Mouse (Mus musculus) limb, embryonic 13.5 days (tissue): ENCODE measurements at regions not wholly inside any gene's neighbourhood (a gene's known extent, or its start where the extent isn't known, plus 50 kb on each side); places are given as distances from the start of the nearest gene placed in this dataset.

Source experiments
- ATAC-seq: fragments of 200-750 bp; cut with Nextera tagmentation; 2 replicates; pipeline ENCODE4 v1.8.0; 2017; ENCODE audit warnings: low read depth, moderate number of reproducible peaks, moderate TSS enrichment; ENCODE audit not compliant: low FRiP score
- H3K27ac ChIP-seq: fragments of 300-500 bp; sonication (generic); 2 replicates; pipeline ENCODE4 v1.5.1; 2015; ENCODE audit warnings: inconsistent platforms, mild to moderate bottlenecking, moderate library complexity
- H3K27me3 ChIP-seq: fragments of 300-500 bp; sonication (generic); 2 replicates; pipeline ENCODE4 v1.6.1; 2015; ENCODE audit warnings: mild to moderate bottlenecking, inconsistent platforms
- H3K36me3 ChIP-seq: fragments of 300-500 bp; sonication (generic); 2 replicates; pipeline ENCODE4 v1.6.1; 2015; ENCODE audit warnings: inconsistent platforms, mild to moderate bottlenecking, moderate library complexity
- H3K4me1 ChIP-seq: fragments of 300-500 bp; sonication (generic); 2 replicates; pipeline ENCODE4 v1.6.1; 2015; ENCODE audit warnings: inconsistent platforms
- H3K4me2 ChIP-seq: fragments of 300-500 bp; sonication (generic); replicated peaks from 2 replicates; pipeline ENCODE4 v1.6.1; 2015; ENCODE audit warnings: inconsistent platforms, mild to moderate bottlenecking, moderate library complexity
- H3K4me3 ChIP-seq: fragments of 300-500 bp; sonication (generic); 2 replicates; pipeline ENCODE4 v1.5.1; 2015; ENCODE audit warnings: moderate library complexity, mild to moderate bottlenecking, inconsistent platforms
- H3K9ac ChIP-seq: fragments of 300-500 bp; sonication (generic); 2 replicates; pipeline ENCODE4 v1.6.1; 2015; ENCODE audit warnings: mild to moderate bottlenecking, inconsistent platforms
- H3K9me3 ChIP-seq: fragments of 300-500 bp; sonication (generic); 2 replicates; pipeline ENCODE4 v1.6.1; 2016; ENCODE audit warnings: inconsistent platforms
- WGBS: fragments of 180-500 bp; shearing (Covaris S2); methylation state at CpG from one replicate; pipeline ENCODE4 v1.1.7; 2015; 5-methylcytosine and 5-hydroxymethylcytosine counted together

GRCm38 (mm10) chr15:97519919-97520345 lies 185.7 kb downstream of the Rpap3 start:
- Histone ChIP-seq H3K9ac (no peak overlapping the region), H3K27me3 (no peaks in the 10 kb centered on the region), H3K4me3 (no peak overlapping the region), H3K36me3 (no peaks in the 10 kb centered on the region), H3K4me2 (no peak overlapping the region), H3K4me1 (no peaks in the 10 kb centered on the region), H3K9me3 (no peaks in the 10 kb centered on the region), H3K27ac (no peak overlapping the region)
- no peak for ATAC-seq
- 91% methylated on average over 8 of the region's 8 CpGs for WGBS

- WGBS, result 59% methylated on average over 10 of the region's 10 CpGs
- H3K4me3 ChIP-seq, result no peak overlapping the region
- no peaks in the 10 kb centered on the region for H3K9me3 ChIP-seq
- H3K27ac ChIP-seq, result no peak overlapping the region
- H3K36me3 ChIP-seq, result no peaks in the 10 kb centered on the region
- no peaks in the 10 kb centered on the region for H3K4me1 ChIP-seq
- H3K4me2 ChIP-seq, result no peak overlapping the region
- no peaks in the 10 kb centered on the region for H3K27me3 ChIP-seq
- no peak for ATAC-seq
- no peak overlapping the region for H3K9ac ChIP-seq
These were observed 187.7 kb downstream of the Rpap3 start for GRCm38 (mm10) chr15:97517926-97518325.

DNA sequence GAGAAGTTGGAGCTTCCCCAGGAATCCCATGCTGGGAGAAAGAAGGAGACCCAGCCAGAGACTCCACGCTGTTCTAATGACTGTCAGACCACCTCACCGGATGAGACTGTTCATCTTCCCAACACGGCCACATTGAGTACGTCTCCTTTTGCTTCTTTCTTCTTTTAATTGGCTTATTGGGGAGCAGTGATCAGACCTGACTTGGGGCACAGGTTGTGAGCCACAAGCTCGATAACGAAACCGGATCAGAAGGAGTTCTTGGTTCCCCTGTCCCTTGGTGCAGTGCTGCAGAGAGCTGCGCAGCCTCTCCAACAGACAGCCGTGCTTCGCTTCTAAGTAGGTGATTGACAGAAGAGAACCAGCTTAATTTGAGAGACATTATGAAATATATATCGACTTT lies 188.4 kb downstream of the Rpap3 start:
- H3K4me3 ChIP-seq, result no peak overlapping the region
- H3K27me3 ChIP-seq, result no peaks in the 10 kb centered on the region
- H3K27ac ChIP-seq, result no peak overlapping the region
- no peak for ATAC-seq
- WGBS, result 89% methylated on average over 11 of the region's 11 CpGs
- no peaks in the 10 kb centered on the region for H3K9me3 ChIP-seq
- H3K36me3 ChIP-seq, result no peaks in the 10 kb centered on the region
- no peak overlapping the region for H3K4me2 ChIP-seq
- H3K9ac ChIP-seq, result no peak overlapping the region
- no peaks in the 10 kb centered on the region for H3K4me1 ChIP-seq

DNA sequence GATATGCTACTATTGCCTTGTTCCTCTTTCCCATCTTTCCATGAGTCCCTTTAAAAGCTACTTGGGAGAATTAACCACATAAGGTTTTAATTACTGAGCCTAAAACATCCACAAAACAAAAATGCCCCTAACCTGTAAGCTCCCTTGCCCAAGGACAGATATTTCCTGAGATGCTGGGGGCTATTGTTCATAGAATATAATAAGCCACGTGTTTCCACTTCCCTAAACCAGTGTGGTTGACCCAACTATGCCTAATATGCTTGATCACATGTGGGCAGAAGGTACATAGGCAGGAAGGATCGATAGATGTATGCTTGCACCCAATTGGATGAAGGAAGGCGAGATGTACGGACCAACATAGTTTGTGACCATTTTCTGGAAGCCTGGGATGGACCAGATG lies 189.9 kb downstream of the Rpap3 start:
- Histone ChIP-seq H3K4me3 (no peak overlapping the region), H3K9ac (no peak overlapping the region), H3K9me3 (peaks cover 4% of the 10 kb centered on the region; the same call in 1 of the 2 replicates), H3K27ac (no peak overlapping the region), H3K27me3 (no peaks in the 10 kb centered on the region), H3K36me3 (no peaks in the 10 kb centered on the region), H3K4me1 (no peaks in the 10 kb centered on the region), H3K4me2 (no peak overlapping the region)
- WGBS, result 78% methylated on average over 4 of the region's 4 CpGs
- ATAC-seq, result no peak

GRCm38 (mm10) chr15:97507656-97508306 lies 197.8 kb downstream of the Rpap3 start:
- 94% methylated on average over 16 of the region's 16 CpGs for WGBS
- H3K36me3 ChIP-seq, result no peaks in the 10 kb centered on the region
- ATAC-seq, result no peak
- no peak overlapping the region for H3K4me2 ChIP-seq
- no peaks in the 10 kb centered on the region for H3K27me3 ChIP-seq
- no peak overlapping the region for H3K4me3 ChIP-seq
- no peak overlapping the region for H3K27ac ChIP-seq
- no peak overlapping the region for H3K9ac ChIP-seq
- no peaks in the 10 kb centered on the region for H3K4me1 ChIP-seq
- peaks cover 9% of the 10 kb centered on the region; the same call in 1 of the 2 replicates for H3K9me3 ChIP-seq

DNA sequence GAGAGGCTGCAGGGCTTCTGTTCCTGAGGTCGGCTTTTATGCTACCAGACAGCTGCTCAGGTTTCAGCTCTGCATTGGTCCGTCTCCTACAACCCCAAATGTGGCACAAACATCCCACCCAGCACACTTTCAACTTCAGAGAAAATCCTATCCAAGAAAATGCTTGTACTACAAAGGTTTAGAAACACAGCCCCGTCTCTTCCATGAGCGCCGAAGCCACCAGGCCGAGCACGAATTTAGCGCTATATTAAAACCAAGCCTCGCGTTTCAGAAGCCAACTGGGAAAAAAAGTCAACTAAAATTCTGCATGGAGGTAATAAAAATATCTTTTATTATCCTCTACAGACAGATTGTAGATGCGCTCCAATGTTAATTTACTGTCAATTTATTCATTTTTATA lies 198.4 kb downstream of the Rpap3 start:
- H3K36me3 ChIP-seq, result no peaks in the 10 kb centered on the region
- ATAC-seq, result no peak
- no peak overlapping the region for H3K9ac ChIP-seq
- H3K4me2 ChIP-seq, result no peak overlapping the region
- H3K4me3 ChIP-seq, result no peak overlapping the region
- H3K4me1 ChIP-seq, result no peaks in the 10 kb centered on the region
- H3K27ac ChIP-seq, result no peak overlapping the region
- H3K27me3 ChIP-seq, result no peaks in the 10 kb centered on the region
- peaks cover 9% of the 10 kb centered on the region; the same call in 1 of the 2 replicates for H3K9me3 ChIP-seq
- 78% methylated on average over 11 of the region's 11 CpGs for WGBS

DNA sequence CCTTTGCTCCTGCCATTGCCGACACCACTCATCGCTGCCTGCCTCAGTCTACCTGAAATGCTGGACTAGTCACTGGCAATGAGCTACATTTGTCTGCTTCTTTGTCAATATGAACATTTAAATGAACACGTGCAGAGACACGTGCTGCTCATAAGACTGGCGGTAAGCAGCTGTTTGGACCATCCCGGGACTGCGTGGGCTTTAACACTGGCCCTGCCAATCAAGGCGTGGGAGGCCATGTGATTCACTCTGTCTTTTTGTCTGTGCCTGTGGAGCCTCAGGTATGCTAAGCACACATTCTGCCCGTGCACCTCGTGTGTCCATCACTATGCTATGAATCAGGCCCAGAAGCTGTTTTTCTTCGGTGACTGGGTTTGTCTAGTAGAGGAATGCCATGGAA lies 199.9 kb downstream of the Rpap3 start:
- H3K4me3 ChIP-seq, result no peak overlapping the region
- no peaks in the 10 kb centered on the region for H3K27me3 ChIP-seq
- no peak overlapping the region for H3K27ac ChIP-seq
- peaks cover 6% of the 10 kb centered on the region; the same call in 1 of the 2 replicates for H3K9me3 ChIP-seq
- H3K36me3 ChIP-seq, result no peaks in the 10 kb centered on the region
- no peak overlapping the region for H3K9ac ChIP-seq
- ATAC-seq, result no peak
- WGBS, result 83% methylated on average over 11 of the region's 11 CpGs
- H3K4me2 ChIP-seq, result no peak overlapping the region
- no peaks in the 10 kb centered on the region for H3K4me1 ChIP-seq

DNA sequence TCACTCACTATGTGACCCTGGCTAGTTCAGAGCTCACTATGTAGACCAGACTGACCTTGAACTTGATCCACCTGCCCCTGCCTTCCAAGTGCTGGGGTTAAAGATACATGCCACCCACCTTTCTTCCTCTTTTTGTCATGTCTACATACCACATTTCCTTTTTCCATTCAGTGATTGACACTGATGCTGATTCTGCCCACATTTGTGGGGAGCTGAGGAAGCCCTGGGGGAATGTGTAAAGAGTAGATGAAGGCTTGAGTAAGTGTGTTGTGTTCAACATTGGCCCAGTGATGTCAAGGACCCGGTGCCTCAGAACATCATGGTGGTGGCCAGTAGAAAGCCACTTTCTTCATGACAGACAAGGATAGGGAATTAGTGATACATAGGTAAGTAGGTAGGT lies 201.3 kb downstream of the Rpap3 start:
- no peak overlapping the region for H3K4me3 ChIP-seq
- 0 out of 2 replicates have a peak, but pooled peaks cover 3% of the 10 kb centered on the region for H3K9me3 ChIP-seq
- no peaks in the 10 kb centered on the region for H3K4me1 ChIP-seq
- no peak overlapping the region for H3K27ac ChIP-seq
- 96% methylated on average over 1 of the region's 1 CpGs for WGBS
- no peak for ATAC-seq
- H3K36me3 ChIP-seq, result no peaks in the 10 kb centered on the region
- H3K27me3 ChIP-seq, result no peaks in the 10 kb centered on the region
- no peak overlapping the region for H3K9ac ChIP-seq
- H3K4me2 ChIP-seq, result no peak overlapping the region

GRCm38 (mm10) chr15:97502056-97502455 lies 203.6 kb downstream of the Rpap3 start:
- Histone ChIP-seq H3K27me3 (no peaks in the 10 kb centered on the region), H3K4me2 (no peak overlapping the region), H3K9me3 (0 out of 2 replicates have a peak, but pooled peaks cover 3% of the 10 kb centered on the region), H3K27ac (no peak overlapping the region), H3K4me1 (peaks cover 4% of the 10 kb centered on the region; the same call in 1 of the 2 replicates), H3K36me3 (no peaks in the 10 kb centered on the region), H3K4me3 (no peak overlapping the region), H3K9ac (no peak overlapping the region)
- WGBS, result 92% methylated on average over 7 of the region's 7 CpGs
- no peak for ATAC-seq

DNA sequence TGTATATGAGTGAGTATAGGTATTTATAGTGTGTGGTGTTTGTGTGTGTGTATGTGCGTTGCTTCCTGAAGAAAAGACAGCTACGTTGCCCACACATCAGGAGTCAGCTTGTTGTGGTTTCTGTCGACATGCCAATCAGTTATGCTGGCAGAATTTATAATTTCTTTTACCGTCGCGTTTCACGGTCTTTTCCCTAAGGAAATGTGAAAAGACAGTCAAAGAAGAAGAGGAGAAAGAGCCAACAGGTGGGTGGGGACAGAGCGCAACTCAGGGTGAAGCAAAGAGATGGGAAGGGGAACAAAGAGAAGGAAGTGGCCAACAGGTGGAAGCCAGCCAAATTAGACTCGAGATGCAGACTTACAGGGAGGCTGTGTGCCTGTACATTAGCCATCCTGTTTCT lies 204.2 kb downstream of the Rpap3 start:
- Histone ChIP-seq H3K4me2 (no peak overlapping the region), H3K4me3 (no peak overlapping the region), H3K36me3 (no peaks in the 10 kb centered on the region), H3K27ac (no peak overlapping the region), H3K4me1 (peaks cover 4% of the 10 kb centered on the region; the same call in 1 of the 2 replicates), H3K9ac (no peak overlapping the region), H3K27me3 (no peaks in the 10 kb centered on the region), H3K9me3 (0 out of 2 replicates have a peak, but pooled peaks cover 3% of the 10 kb centered on the region)
- WGBS, result 83% methylated on average over 9 of the region's 9 CpGs
- ATAC-seq, result no peak

DNA sequence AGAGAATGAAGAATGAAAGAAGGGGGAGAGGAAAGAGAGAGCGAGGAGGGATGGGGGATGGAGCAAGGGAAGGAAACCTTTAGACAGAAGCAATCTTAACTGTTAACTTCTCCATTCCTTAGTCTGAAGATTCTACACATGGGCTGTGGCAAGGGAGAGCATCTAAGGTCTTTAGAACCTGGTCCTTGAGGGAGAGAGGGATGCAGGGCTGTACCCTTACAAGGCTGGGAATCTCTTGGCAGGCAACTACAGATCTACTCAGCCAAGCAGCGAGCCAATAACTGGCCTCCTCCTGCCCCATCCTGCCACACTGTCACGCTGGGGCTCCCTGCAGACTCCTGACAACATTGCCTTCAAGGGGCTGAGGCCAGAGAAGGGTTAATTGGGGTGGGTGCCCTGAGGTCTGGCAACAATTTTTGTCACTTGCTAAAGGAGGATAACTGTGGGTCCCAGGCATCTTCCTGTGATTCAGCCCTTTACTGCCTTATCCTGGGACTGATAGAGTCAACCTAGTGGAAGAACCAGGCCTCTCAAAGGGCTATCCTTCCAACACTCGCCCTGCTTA lies 205.7 kb downstream of the Rpap3 start:
- H3K4me1 ChIP-seq, result peaks cover 4% of the 10 kb centered on the region; the same call in 1 of the 2 replicates
- no peak for ATAC-seq
- no peak overlapping the region for H3K4me3 ChIP-seq
- no peak overlapping the region for H3K27ac ChIP-seq
- H3K4me2 ChIP-seq, result no peak overlapping the region
- peaks cover 7% of the 10 kb centered on the region for H3K9me3 ChIP-seq
- WGBS, result 75% methylated on average over 4 of the region's 4 CpGs
- no peaks in the 10 kb centered on the region for H3K27me3 ChIP-seq
- no peak overlapping the region for H3K9ac ChIP-seq
- no peaks in the 10 kb centered on the region for H3K36me3 ChIP-seq

DNA sequence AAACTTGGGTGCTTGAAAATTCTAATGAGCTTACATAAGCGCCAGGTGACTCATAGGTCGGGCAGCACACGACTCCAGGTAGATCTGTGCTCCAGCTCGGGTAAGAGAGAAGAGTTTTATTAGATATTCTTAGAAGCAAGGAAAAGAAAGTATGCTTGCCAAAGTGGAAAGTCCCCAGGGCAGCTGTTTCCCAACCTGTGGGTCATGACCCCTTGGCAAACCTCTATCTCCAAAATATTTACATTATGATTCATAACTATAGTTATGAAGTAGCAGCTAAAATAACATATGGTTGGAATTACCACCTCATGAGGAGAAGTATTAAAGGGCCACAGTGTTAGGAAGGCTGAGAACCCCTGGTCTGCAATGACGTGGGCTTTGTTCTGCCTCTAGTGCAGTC lies 206.4 kb downstream of the Rpap3 start:
- no peak overlapping the region for H3K9ac ChIP-seq
- H3K36me3 ChIP-seq, result no peaks in the 10 kb centered on the region
- H3K4me2 ChIP-seq, result no peak overlapping the region
- no peak overlapping the region for H3K27ac ChIP-seq
- 61% methylated on average over 5 of the region's 5 CpGs for WGBS
- ATAC-seq, result no peak
- peaks cover 4% of the 10 kb centered on the region; the same call in 1 of the 2 replicates for H3K4me1 ChIP-seq
- peaks cover 5% of the 10 kb centered on the region for H3K9me3 ChIP-seq
- no peaks in the 10 kb centered on the region for H3K27me3 ChIP-seq
- H3K4me3 ChIP-seq, result no peak overlapping the region

- Histone ChIP-seq H3K9me3 (peaks cover 4% of the 10 kb centered on the region), H3K27ac (no peak overlapping the region), H3K4me2 (no peak overlapping the region), H3K27me3 (no peaks in the 10 kb centered on the region), H3K36me3 (no peaks in the 10 kb centered on the region), H3K9ac (no peak overlapping the region), H3K4me3 (no peak overlapping the region), H3K4me1 (peaks cover 4% of the 10 kb centered on the region; the same call in 1 of the 2 replicates)
- 77% methylated on average over 3 of the region's 3 CpGs for WGBS
- ATAC-seq, result no peak
These were observed 207.2 kb downstream of the Rpap3 start for GRCm38 (mm10) chr15:97498375-97498774.
